ENCODE assay signal across 9 mouse cellular contexts in the genomic region with DNA sequence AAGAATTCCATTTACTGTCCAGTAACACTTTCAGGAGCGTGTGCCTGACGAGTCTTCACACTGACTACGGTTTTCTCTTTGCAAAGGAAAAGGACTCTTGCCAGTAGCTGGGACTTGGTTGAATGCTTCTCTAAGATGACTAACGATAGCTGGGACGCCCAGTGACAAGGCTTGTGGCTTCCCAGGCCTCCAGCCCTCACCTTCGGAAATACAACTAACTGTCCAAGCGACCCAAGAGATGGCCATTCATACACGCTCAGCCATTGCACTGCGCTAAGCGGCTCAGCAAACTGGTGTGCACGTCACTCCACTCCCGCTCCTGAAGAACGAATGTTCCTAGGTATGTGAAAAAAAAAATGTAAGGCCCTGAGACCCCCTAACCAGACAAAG. TPM values are rescaled to one million over a fixed set of nuclear protein-coding genes. Genes with fewer than 3 reads are reported as not detected.
DNase-seq lines count a peak whose midpoint lies in the region; ATAC-seq and TF ChIP-seq lines count a peak whose summit lies in the region.
"Had no signal": no experiment of that assay in that cellular context is flagged by ENCODE, and none has a peak within 500 bp of the region (broad histone marks: within the 10 kb centered on the region; RNA-seq: fewer than 3 reads in every experiment).

No protein-coding gene starts in this region.

- H3K4me2 ChIP-seq in forebrain, embryonic 15.5 days (replicated peaks): peak overlapping the region; percentile 80
- peak overlapping the region; percentile 80 for H3K4me2 ChIP-seq in limb, embryonic 11.5 days (ENCODE audit: low read depth, severe bottlenecking)

- no peak for TF ChIP-seq CTCF in layer of hippocampus, adult 2 months (conservative IDR thresholded peaks at IDR 0.05)
- no peak for TF ChIP-seq CTCF in brain, embryonic 14.5 days (IDR thresholded peaks at IDR 0.05; ENCODE audit: borderline replicate concordance, extremely low read depth, insufficient read depth, insufficient read length)

- DNase-seq in layer of hippocampus, adult 2 months (ENCODE audit: low spot score in 2 of 2): no peak
- DNase-seq in layer of hippocampus, adult 11-12 months (ENCODE audit: low spot score): no peak
- DNase-seq in brain, embryonic 14.5 days (ENCODE audit: low read depth): peak; percentile 72
- peak; percentile 72 for DNase-seq in limb, embryonic 11.5 days (ENCODE audit: low spot score)
- peak; percentile 63 for DNase-seq in neural tube, embryonic 10.5 days (ENCODE audit: extremely low spot score, low spot score)
- DNase-seq in thymus, postnatal 10 days (ENCODE audit: low spot score in 2 of 2): no peak
- DNase-seq in spleen, postnatal 36 days (ENCODE audit: low spot score in 2 of 2): no peak

- no peak for ATAC-seq in forebrain, embryonic 15.5 days (replicated peaks)
- no peak for ATAC-seq in limb, embryonic 11.5 days (ENCODE audit: insufficient number of reproducible peaks, low FRiP score, low TSS enrichment, low read depth)

- H3K27ac ChIP-seq in layer of hippocampus, adult 2 months: peak overlapping the region; percentile 93
- peak overlapping the region; percentile 88 for H3K27ac ChIP-seq in forebrain, embryonic 15.5 days (replicated peaks)
- H3K27ac ChIP-seq in limb, embryonic 11.5 days (replicated peaks; ENCODE audit: low read depth, low read length): peak overlapping the region; percentile 65; the same call in 1 of the 2 replicates

- TF ChIP-seq POLR2A in brain, embryonic 14.5 days (IDR thresholded peaks at IDR 0.05; ENCODE audit: borderline replicate concordance, extremely low read depth, insufficient read depth, insufficient read length, poor library complexity, severe bottlenecking): no peak

- peak overlapping the region; percentile 81 for H3K9ac ChIP-seq in forebrain, embryonic 15.5 days (replicated peaks)
- H3K9ac ChIP-seq in limb, embryonic 11.5 days (ENCODE audit: low read length): peak overlapping the region; percentile 82

- peaks cover 29% of the 10 kb centered on the region for H3K4me1 ChIP-seq in forebrain, embryonic 15.5 days
- H3K4me1 ChIP-seq in limb, embryonic 11.5 days (ENCODE audit: control insufficient read depth, insufficient read depth, low read length): peaks cover 6% of the 10 kb centered on the region

- H3K27me3 ChIP-seq in forebrain, embryonic 15.5 days: no peaks in the 10 kb centered on the region
- H3K27me3 ChIP-seq in limb, embryonic 11.5 days (ENCODE audit: control insufficient read depth, insufficient read depth, low read length): no peaks in the 10 kb centered on the region

- no peaks in the 10 kb centered on the region for H3K36me3 ChIP-seq in forebrain, embryonic 15.5 days
- H3K36me3 ChIP-seq in limb, embryonic 11.5 days (ENCODE audit: control insufficient read depth, insufficient read depth, low read length): peaks cover 2% of the 10 kb centered on the region; the same call in 1 of the 2 replicates

- H3K4me3 ChIP-seq in layer of hippocampus, adult 2 months: peak overlapping the region; percentile 88
- H3K4me3 ChIP-seq in forebrain, embryonic 15.5 days: peak overlapping the region; percentile 72
- peak overlapping the region; percentile 75 for H3K4me3 ChIP-seq in limb, embryonic 11.5 days (ENCODE audit: low read depth, low read length)

- no peaks in the 10 kb centered on the region for H3K9me3 ChIP-seq in forebrain, embryonic 15.5 days
- H3K9me3 ChIP-seq in limb, embryonic 11.5 days (ENCODE audit: control insufficient read depth, low read length): no peaks in the 10 kb centered on the region

- 0% methylated on average over 13 of the region's 13 CpGs for WGBS in forebrain, embryonic 15.5 days
- WGBS in limb, embryonic 11.5 days: 1% methylated on average over 13 of the region's 13 CpGs

RNA-seq across cellular contexts. Expression of a gene that starts 0.9 kb away (rescaled TPM):
- 10 to 100 TPM; 67.4 to 71.8 TPM for total RNA-seq in layer of hippocampus, adult 2 months (2021)
- 25.3 and 25.8 TPM in 2 replicates for polyA plus RNA-seq in brain, embryonic 14.5 days (2012; rRNA removed)
- polyA plus RNA-seq in forebrain, embryonic 15.5 days (2015; fragmentation: Nextera tagmentation; extraction: Ambion mirVana): 48.2 and 48.6 TPM in 2 replicates
- polyA plus RNA-seq in limb, embryonic 11.5 days (2014; fragmentation: Nextera tagmentation; extraction: Ambion mirVana): 67.2 and 71.1 TPM in 2 replicates

RNA-seq across cellular contexts. Expression of a gene that starts 19.2 kb away (rescaled TPM):
- total RNA-seq in layer of hippocampus, adult 2 months (2021): not detected
- not detected in 2 replicates for polyA plus RNA-seq in brain, embryonic 14.5 days (2012; rRNA removed)
- polyA plus RNA-seq in forebrain, embryonic 15.5 days (2015; fragmentation: Nextera tagmentation; extraction: Ambion mirVana): not detected in 2 replicates
- polyA plus RNA-seq in limb, embryonic 11.5 days (2014; fragmentation: Nextera tagmentation; extraction: Ambion mirVana): not detected in 2 replicates
- total RNA-seq: common myeloid progenitor, adult 5-6 weeks had no signal

RNA-seq across cellular contexts. Expression of a gene that starts 35.4 kb away (rescaled TPM):
- under 1 TPM; 0.22 to 0.26 TPM for total RNA-seq in layer of hippocampus, adult 2 months (2021)
- 0.01 and 0.04 TPM in 2 replicates for polyA plus RNA-seq in brain, embryonic 14.5 days (2012; rRNA removed)
- 0.15 and 0.29 TPM in 2 replicates for polyA plus RNA-seq in forebrain, embryonic 15.5 days (2015; fragmentation: Nextera tagmentation; extraction: Ambion mirVana)
- 0.03 TPM in 1 of 2 replicates, not detected in the other for polyA plus RNA-seq in limb, embryonic 11.5 days (2014; fragmentation: Nextera tagmentation; extraction: Ambion mirVana)
- total RNA-seq: common myeloid progenitor, adult 5-6 weeks had no signal

RNA-seq across cellular contexts. Expression of a gene that starts 37.3 kb away (rescaled TPM):
- total RNA-seq in layer of hippocampus, adult 2 months (2021): under 1 TPM in 1 of 2 experiments, not detected in 1; 0.12 TPM
- 0.01 and 0.03 TPM in 2 replicates for polyA plus RNA-seq in brain, embryonic 14.5 days (2012; rRNA removed)
- polyA plus RNA-seq in forebrain, embryonic 15.5 days (2015; fragmentation: Nextera tagmentation; extraction: Ambion mirVana): not detected in 2 replicates
- not detected in 2 replicates for polyA plus RNA-seq in limb, embryonic 11.5 days (2014; fragmentation: Nextera tagmentation; extraction: Ambion mirVana)
- total RNA-seq: common myeloid progenitor, adult 5-6 weeks had no signal

RNA-seq across cellular contexts. Expression of a gene that starts 56.8 kb away (rescaled TPM):
- total RNA-seq in layer of hippocampus, adult 2 months (2021): not detected
- polyA plus RNA-seq in brain, embryonic 14.5 days (2012; rRNA removed): 0.04 TPM in 1 of 2 replicates, not detected in the other
- not detected in 2 replicates for polyA plus RNA-seq in forebrain, embryonic 15.5 days (2015; fragmentation: Nextera tagmentation; extraction: Ambion mirVana)
- not detected in 2 replicates for polyA plus RNA-seq in limb, embryonic 11.5 days (2014; fragmentation: Nextera tagmentation; extraction: Ambion mirVana)
- total RNA-seq: common myeloid progenitor, adult 5-6 weeks had no signal

Comparison
In these comparisons a context has a peak if more than half of its experiments do, and no peak if none do; other contexts are left out.
1. DNase-seq: peak in brain, embryonic 14.5 days (single experiment), limb, embryonic 11.5 days (single experiment) and neural tube, embryonic 10.5 days (single experiment); none in layer of hippocampus, adult 2 months (0 of 2), layer of hippocampus, adult 11-12 months (single experiment), thymus, postnatal 10 days (0 of 2) and spleen, postnatal 36 days (0 of 2).
2. Peak in every context shown above with its lines, with median percentiles within 50 percentile points of each other: H3K27ac ChIP-seq and H3K4me3 ChIP-seq.